Mouse (Mus musculus): ENCODE measurements at regions not wholly inside any gene's neighbourhood (a gene's known extent, or its start where the extent isn't known, plus 50 kb on each side); places are given as distances from the start of the nearest gene placed in this dataset.

GRCm38 (mm10) chr2:179007766-179008165, 434.5 kb upstream of the Cdh4 start:
- TF ChIP-seq CTCF (IDR thresholded peaks at IDR 0.05; ENCODE audit: low read depth, low read length) (no peak), POLR2A (IDR thresholded peaks at IDR 0.05; ENCODE audit: extremely low read depth, insufficient read depth, low read length) (no peak)

Data from liver, adult 2 months (tissue).